Mouse (Mus musculus) adrenal gland, postnatal 14 days (tissue): ENCODE measurements around the gene Urad. TPM values are rescaled to one million over a fixed set of nuclear protein-coding genes. Genes with fewer than 3 reads are reported as not detected.

ENCODE experiments used
- DNase-seq: peaks from one replicate; pipeline ENCODE4 v3.0.0; 2021; ENCODE audit warnings: mixed read lengths
- microRNA-seq, 2 experiments: library from miRNA; unstranded; fragments of <30 nt; microRNA quantifications; one replicate each; pipeline ENCODE4 v1.2.0; 2021
- total RNA-seq: library from RNA; stranded (reverse); gene quantifications from 2 replicates; pipeline ENCODE4 v1.2.3, GENCODE M21; 2021

Gene Urad
- total RNA-seq, 1 experiment from 2014 or later: 12.9 TPM

- DNase-seq: no peak
Measured at GRCm38 (mm10) chr5:147268728-147269127, 53.5 kb downstream of the Urad start.

- no peak for DNase-seq
Measured at GRCm38 (mm10) chr5:147267434-147267833, 54.8 kb downstream of the Urad start.

Small RNA genes lying within 50 kb of the gene (microRNA-seq; reads per million reads assigned to microRNA genes)
- 0 to 0.43 reads per million in 2 experiments for gene Mir7k

Other genes with a start within 250 kb of the Urad start
- gene Lnx2, start 245.9 kb downstream of the Urad start, total RNA-seq: 18.5 and 18.8 TPM in 2 replicates
- 137 and 144 TPM in 2 replicates for gene Polr1d, start 245.4 kb downstream of the Urad start, total RNA-seq
- gene Gsx1, start 133.7 kb downstream of the Urad start, total RNA-seq: not detected in 2 replicates
- not detected in 2 replicates for gene Pdx1, start 52.5 kb downstream of the Urad start, total RNA-seq
- gene Cdx2, start 15.2 kb downstream of the Urad start, total RNA-seq: not detected in 2 replicates
- 0.07 and 0.94 TPM in 2 replicates for gene Flt3, start 78.0 kb upstream of the Urad start, total RNA-seq
- 102 and 110 TPM in 2 replicates for gene Pan3, start 107.7 kb upstream of the Urad start, total RNA-seq